Mouse (Mus musculus) CD8-positive naive resting alpha-beta T cell, adult 2 months (primary cell): ENCODE measurements at regions not wholly inside any gene's neighbourhood (a gene's known extent, or its start where the extent isn't known, plus 50 kb on each side); places are given as distances from the start of the nearest gene placed in this dataset.

Experiments used
- DNase-seq, 2 experiments: peaks; one replicate each; pipeline ENCODE4 v3.0.0; 2022; ENCODE audit warnings: low read depth in 2 of 2, low spot score in 2 of 2

- no peak for DNase-seq
Measured at GRCm38 (mm10) chr7:73593645-73594385, 52.2 kb upstream of the Chd2 start.

- DNase-seq: no peak
Measured at GRCm38 (mm10) chr7:73592857-73593256, 51.2 kb upstream of the Chd2 start.
